Mouse (Mus musculus) liver, adult 2 months (tissue): ENCODE measurements around the gene Map4k1. TPM values are rescaled to one million over a fixed set of nuclear protein-coding genes. Genes with fewer than 3 reads are reported as not detected.
A peak's percentile ranks its signal among the peaks of the same experiment; 100 is the strongest.

Source experiments
- DNase-seq: peaks from one replicate; pipeline ENCODE4 v3.0.0-alpha.2; 2011; ENCODE audit warnings: low read depth, low spot score; ENCODE audit errors: extremely low read depth
- H3K27ac ChIP-seq: fragments of 200-500 bp; replicated peaks from 2 replicates; pipeline ENCODE4 v1.5.1; 2012; ENCODE audit warnings: low read depth, mild to moderate bottlenecking, control low read depth, inconsistent platforms, low read length; ENCODE audit not compliant: insufficient read depth
- H3K27me3 ChIP-seq: fragments of 200-500 bp; 2 replicates; pipeline ENCODE4 v1.6.1; 2012; ENCODE audit warnings: mild to moderate bottlenecking, moderate library complexity, low read length, inconsistent platforms; ENCODE audit not compliant: control insufficient read depth, insufficient read depth
- H3K36me3 ChIP-seq: fragments of 200-500 bp; 2 replicates; pipeline ENCODE4 v1.6.1; 2012; ENCODE audit warnings: low read length, inconsistent platforms; ENCODE audit not compliant: control insufficient read depth, insufficient read depth
- H3K4me1 ChIP-seq: fragments of 200-500 bp; 2 replicates; pipeline ENCODE4 v1.6.1; 2011; ENCODE audit warnings: low read length; ENCODE audit not compliant: control insufficient read depth, insufficient read depth
- H3K4me3 ChIP-seq: fragments of 200-500 bp; 2 replicates; pipeline ENCODE4 v1.5.1; 2011; ENCODE audit warnings: low read depth, mild to moderate bottlenecking, control low read depth, low read length, moderate library complexity; ENCODE audit not compliant: insufficient read depth
- H3K79me2 ChIP-seq: fragments of 200-500 bp; 2 replicates; pipeline ENCODE4 v1.6.1; 2012; ENCODE audit warnings: inconsistent platforms, mild to moderate bottlenecking, low read length, moderate library complexity; ENCODE audit not compliant: control insufficient read depth, insufficient read depth
- H3K9ac ChIP-seq: fragments of 200-500 bp; 2 replicates; pipeline ENCODE4 v1.6.1; 2012; ENCODE audit warnings: low read depth, mild to moderate bottlenecking, control low read depth, inconsistent platforms, low read length
- CTCF ChIP-seq: fragments of 200-500 bp; IDR thresholded peaks from 2 replicates; pipeline ENCODE4 v1.5.1; 2011; ENCODE audit warnings: low read depth, low read length, control low read depth
- POLR2A ChIP-seq: fragments of 200-500 bp; IDR thresholded peaks from 2 replicates; pipeline ENCODE4 v1.6.1; 2011; ENCODE audit warnings: low read length, control low read depth; ENCODE audit not compliant: insufficient read depth; ENCODE audit errors: extremely low read depth
- WGBS: fragments of 180-500 bp; shearing (Covaris S2); methylation state at CpG from one replicate; pipeline ENCODE4 v1.1.7; 2018; 5-methylcytosine and 5-hydroxymethylcytosine counted together
- polyA plus RNA-seq: library from polyadenylated mRNA; depleted of rRNA; stranded (reverse); fragments of >200 nt; gene quantifications from 2 replicates; pipeline ENCODE4 v1.2.3, GENCODE M21; 2012
- total RNA-seq: library from RNA; depleted of rRNA; stranded (reverse); fragments of >200 nt; gene quantifications from 2 replicates; pipeline ENCODE4 v1.2.3, GENCODE M21; 2014

The Map4k1 gene
- total and polyA plus RNA-seq, 2 experiments: 0.18 to 1.5 TPM

GRCm38 (mm10) chr7:28961584-28961926, 20.3 kb upstream of the Map4k1 start:
- Histone ChIP-seq H3K79me2 (peaks cover 22% of the 10 kb centered on the region), H3K9ac (peak overlapping the region; percentile 94), H3K27me3 (no peaks in the 10 kb centered on the region), H3K36me3 (no peaks in the 10 kb centered on the region), H3K27ac (peak overlapping the region; percentile 93), H3K4me1 (peaks cover 25% of the 10 kb centered on the region), H3K4me3 (peak overlapping the region; percentile 79)
- no peak for DNase-seq
- TF ChIP-seq POLR2A: no peak
- TF ChIP-seq CTCF: no peak
- WGBS: under 1% methylated on average over 7 of the region's 7 CpGs

GRCm38 (mm10) chr7:28961927-28962670, 19.8 kb upstream of the Map4k1 start, which contains the start of gene Actn4:
Gene Actn4, minus strand, starts transcription at chr7:28962340.
- H3K36me3 ChIP-seq: no peaks in the 10 kb centered on the region
- peak; percentile 73 for DNase-seq
- whole genome bisulfite sequencing: under 1% methylated on average over 76 of the region's 76 CpGs
- peak within 1 kb of the TSS; percentile 93 for H3K27ac ChIP-seq
- peaks cover 22% of the 10 kb centered on the region for H3K4me1 ChIP-seq
- TF ChIP-seq CTCF (no peak), POLR2A (peak; percentile 99)
- H3K27me3 ChIP-seq: no peaks in the 10 kb centered on the region
- H3K9ac ChIP-seq: peak within 1 kb of the TSS; percentile 94
- peaks cover 22% of the 10 kb centered on the region for H3K79me2 ChIP-seq
- peak within 1 kb of the TSS; percentile 79 for H3K4me3 ChIP-seq

GRCm38 (mm10) chr7:28963399-28963923, 18.4 kb upstream of the Map4k1 start:
- Histone ChIP-seq H3K9ac (no peak overlapping the region), H3K36me3 (no peaks in the 10 kb centered on the region), H3K27me3 (no peaks in the 10 kb centered on the region), H3K4me3 (no peak overlapping the region), H3K79me2 (peaks cover 18% of the 10 kb centered on the region), H3K27ac (no peak overlapping the region), H3K4me1 (peaks cover 14% of the 10 kb centered on the region)
- TF ChIP-seq POLR2A (no peak), CTCF (no peak)
- WGBS: 98% methylated on average over 3 of the region's 3 CpGs
- no peak for DNase-seq

GRCm38 (mm10) chr7:28965346-28965840, 16.5 kb upstream of the Map4k1 start:
- WGBS: 44% methylated on average over 5 of the region's 5 CpGs
- TF ChIP-seq CTCF (no peak), POLR2A (no peak)
- no peak overlapping the region for H3K9ac ChIP-seq
- peaks cover 15% of the 10 kb centered on the region for H3K79me2 ChIP-seq
- no peak overlapping the region for H3K27ac ChIP-seq
- H3K4me3 ChIP-seq: no peak overlapping the region
- H3K4me1 ChIP-seq: peaks cover 20% of the 10 kb centered on the region
- H3K36me3 ChIP-seq: no peaks in the 10 kb centered on the region
- peak; percentile 72 for DNase-seq
- H3K27me3 ChIP-seq: no peaks in the 10 kb centered on the region

GRCm38 (mm10) chr7:28966181-28966580, 15.7 kb upstream of the Map4k1 start:
- WGBS: 91% methylated on average over 4 of the region's 5 CpGs
- no peak overlapping the region for H3K4me3 ChIP-seq
- TF ChIP-seq CTCF (no peak), POLR2A (no peak)
- no peak overlapping the region for H3K27ac ChIP-seq
- H3K36me3 ChIP-seq: no peaks in the 10 kb centered on the region; the same call in 1 of the 2 replicates
- H3K9ac ChIP-seq: no peak overlapping the region
- no peak for DNase-seq
- H3K79me2 ChIP-seq: peaks cover 9% of the 10 kb centered on the region
- H3K4me1 ChIP-seq: peaks cover 17% of the 10 kb centered on the region; the same call in 1 of the 2 replicates
- H3K27me3 ChIP-seq: no peaks in the 10 kb centered on the region
